Mouse (Mus musculus): ENCODE results near the gene Atoh8. TPM values are rescaled to one million over a fixed set of nuclear protein-coding genes. Genes with fewer than 3 reads are reported as not detected.

Atoh8 gene
- polyA plus RNA-seq, 1 experiment from 2014 or later, result 6.1 TPM

DNA sequence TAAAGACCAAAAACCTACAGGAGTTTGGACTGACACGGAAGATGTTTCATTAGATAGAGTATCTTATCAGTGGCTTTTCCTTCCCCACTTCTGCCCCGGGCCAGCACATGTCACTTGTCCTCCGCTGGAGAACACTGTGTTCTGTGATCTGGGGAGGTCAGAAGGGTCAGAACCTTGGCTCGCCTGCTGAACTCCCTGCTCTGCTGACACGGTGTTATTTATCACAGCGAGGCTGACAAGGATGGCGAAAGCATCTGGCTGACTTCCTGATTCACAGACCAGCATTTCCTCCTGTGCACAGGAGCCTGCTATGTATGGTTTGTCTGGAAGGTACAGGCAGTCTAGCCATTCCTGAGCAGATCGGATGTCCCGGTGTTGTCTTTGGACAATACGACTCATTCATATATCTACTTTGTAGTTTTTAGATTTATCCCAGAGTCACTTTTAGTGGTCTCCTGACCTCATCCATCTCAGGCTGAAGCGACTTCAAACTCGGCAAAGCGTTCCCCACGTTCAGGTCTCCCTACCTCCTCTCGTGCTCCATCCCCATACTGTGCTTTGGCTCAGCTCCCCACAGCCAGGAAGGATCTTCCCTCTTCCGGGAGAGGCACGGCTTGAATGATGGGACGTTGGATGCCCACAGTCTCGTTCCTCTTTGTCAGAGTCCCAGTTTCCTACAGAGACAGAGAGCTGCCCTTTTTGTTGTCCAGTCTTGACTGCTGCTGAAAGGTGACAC, 73.1 kb downstream of the Atoh8 start:
- H3K4me1 ChIP-seq (ENCODE audit: control insufficient read depth, insufficient read depth, low read length), result no peaks in the 10 kb centered on the region; the same call in 1 of the 2 replicates
- no peak overlapping the region for H3K9ac ChIP-seq (ENCODE audit: low read length)
- H3K4me2 ChIP-seq, result no peak overlapping the region
- WGBS, result 73% methylated on average over 19 of the region's 19 CpGs
- no peak overlapping the region for H3K4me3 ChIP-seq (ENCODE audit: low read depth, low read length)
- H3K27ac ChIP-seq (ENCODE audit: low read depth, low read length), result no peak overlapping the region
- no peaks in the 10 kb centered on the region for H3K27me3 ChIP-seq (ENCODE audit: control insufficient read depth, insufficient read depth, low read length)
- no peak for ATAC-seq (ENCODE audit: low FRiP score)
- no peaks in the 10 kb centered on the region for H3K9me3 ChIP-seq (ENCODE audit: control insufficient read depth, low read length)
- DNase-seq (ENCODE audit: low spot score, missing footprints), result no peak
- H3K36me3 ChIP-seq (ENCODE audit: control insufficient read depth, insufficient read depth, low read length), result no peaks in the 10 kb centered on the region

DNA sequence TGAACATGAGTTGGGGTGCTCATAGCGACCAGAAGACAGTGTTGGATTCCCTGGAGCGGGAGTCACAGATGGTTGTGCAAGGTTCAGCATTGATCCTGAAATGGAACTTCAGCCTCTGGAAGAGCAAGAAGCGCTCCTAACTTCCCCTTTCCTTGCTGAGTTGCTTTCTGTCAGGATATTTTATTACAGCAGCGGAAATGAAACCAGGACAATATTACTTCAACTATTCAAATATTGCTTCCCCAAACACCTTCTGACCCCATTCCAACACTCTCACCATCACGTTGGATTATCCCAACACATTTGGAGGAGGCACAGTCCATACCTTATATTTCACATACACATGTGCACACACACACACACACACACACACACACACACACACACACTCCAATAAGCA, 73.6 kb downstream of the Atoh8 start:
- H3K27ac ChIP-seq (ENCODE audit: low read depth, low read length), result no peak overlapping the region
- ATAC-seq (ENCODE audit: low FRiP score) (no peak), DNase-seq (ENCODE audit: low spot score, missing footprints) (no peak)
- no peak overlapping the region for H3K9ac ChIP-seq (ENCODE audit: low read length)
- H3K36me3 ChIP-seq (ENCODE audit: control insufficient read depth, insufficient read depth, low read length), result no peaks in the 10 kb centered on the region
- no peak overlapping the region for H3K4me2 ChIP-seq
- H3K4me3 ChIP-seq (ENCODE audit: low read depth, low read length), result no peak overlapping the region
- no peaks in the 10 kb centered on the region for H3K9me3 ChIP-seq (ENCODE audit: control insufficient read depth, low read length)
- H3K27me3 ChIP-seq (ENCODE audit: control insufficient read depth, insufficient read depth, low read length), result no peaks in the 10 kb centered on the region
- WGBS, result 88% methylated on average over 5 of the region's 5 CpGs
- no peaks in the 10 kb centered on the region; the same call in 1 of the 2 replicates for H3K4me1 ChIP-seq (ENCODE audit: control insufficient read depth, insufficient read depth, low read length)

DNA sequence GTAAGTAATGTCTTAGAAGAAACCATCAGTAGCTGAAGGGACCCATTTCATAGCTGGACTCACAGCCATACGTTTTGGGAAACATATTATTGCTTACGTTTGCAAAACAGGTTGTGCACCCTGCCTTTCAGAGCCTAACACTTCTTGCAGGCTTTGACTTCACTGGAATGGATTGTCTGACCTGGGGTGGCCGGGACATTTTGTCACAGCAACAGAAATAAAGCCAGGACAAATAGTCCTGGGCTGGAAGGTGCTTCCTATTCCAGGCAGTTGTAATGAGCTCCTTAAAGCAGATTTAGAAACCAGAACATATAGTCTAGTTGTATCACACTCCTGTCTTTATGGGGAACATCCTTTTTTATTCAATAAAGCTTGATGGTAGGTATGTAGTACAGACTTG, 74.4 kb downstream of the Atoh8 start:
- WGBS, result 85% methylated on average over 3 of the region's 3 CpGs
- Histone ChIP-seq H3K36me3 (ENCODE audit: control insufficient read depth, insufficient read depth, low read length) (no peaks in the 10 kb centered on the region), H3K9me3 (ENCODE audit: control insufficient read depth, low read length) (no peaks in the 10 kb centered on the region), H3K27me3 (ENCODE audit: control insufficient read depth, insufficient read depth, low read length) (no peaks in the 10 kb centered on the region), H3K4me1 (ENCODE audit: control insufficient read depth, insufficient read depth, low read length) (no peaks in the 10 kb centered on the region; the same call in 1 of the 2 replicates), H3K27ac (ENCODE audit: low read depth, low read length) (no peak overlapping the region), H3K4me3 (ENCODE audit: low read depth, low read length) (no peak overlapping the region), H3K9ac (ENCODE audit: low read length) (no peak overlapping the region), H3K4me2 (no peak overlapping the region)
- peak; percentile 39 for DNase-seq (ENCODE audit: low spot score, missing footprints)
- no peak for ATAC-seq (ENCODE audit: low FRiP score)

DNA sequence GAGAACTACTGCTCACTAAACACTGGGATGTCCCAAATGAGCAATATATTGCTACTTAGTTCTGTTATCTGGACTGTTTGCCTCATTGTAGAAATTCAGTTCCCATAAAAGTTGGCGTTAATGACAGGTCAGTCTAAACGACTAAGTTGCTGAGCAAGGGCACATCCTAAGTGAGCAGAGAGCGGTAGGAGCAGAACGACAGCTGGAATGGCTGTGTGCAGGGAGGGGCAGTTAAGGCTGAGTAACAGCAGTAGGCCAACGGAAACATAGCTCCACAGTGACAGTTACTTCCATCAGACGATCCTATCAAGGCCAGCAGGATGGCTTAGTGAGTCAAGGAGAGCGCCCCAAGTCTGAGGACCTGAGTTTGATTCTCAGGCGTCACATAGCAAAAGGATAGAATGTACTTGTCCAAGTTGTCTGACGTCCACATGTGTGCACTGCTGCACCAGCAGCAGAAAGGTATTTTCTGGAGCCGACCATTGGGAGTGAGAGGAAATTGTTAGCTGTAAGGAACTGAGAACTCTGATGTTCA, 75.4 kb downstream of the Atoh8 start:
- 90% methylated on average over 10 of the region's 10 CpGs for WGBS
- no peaks in the 10 kb centered on the region; the same call in 1 of the 2 replicates for H3K4me1 ChIP-seq (ENCODE audit: control insufficient read depth, insufficient read depth, low read length)
- H3K9ac ChIP-seq (ENCODE audit: low read length), result no peak overlapping the region
- H3K4me2 ChIP-seq, result no peak overlapping the region
- DNase-seq (ENCODE audit: low spot score, missing footprints) (peak; percentile 12), ATAC-seq (ENCODE audit: low FRiP score) (no peak)
- H3K27ac ChIP-seq (ENCODE audit: low read depth, low read length), result no peak overlapping the region
- no peaks in the 10 kb centered on the region for H3K9me3 ChIP-seq (ENCODE audit: control insufficient read depth, low read length)
- H3K27me3 ChIP-seq (ENCODE audit: control insufficient read depth, insufficient read depth, low read length), result no peaks in the 10 kb centered on the region
- H3K36me3 ChIP-seq (ENCODE audit: control insufficient read depth, insufficient read depth, low read length), result no peaks in the 10 kb centered on the region
- no peak overlapping the region for H3K4me3 ChIP-seq (ENCODE audit: low read depth, low read length)

DNA sequence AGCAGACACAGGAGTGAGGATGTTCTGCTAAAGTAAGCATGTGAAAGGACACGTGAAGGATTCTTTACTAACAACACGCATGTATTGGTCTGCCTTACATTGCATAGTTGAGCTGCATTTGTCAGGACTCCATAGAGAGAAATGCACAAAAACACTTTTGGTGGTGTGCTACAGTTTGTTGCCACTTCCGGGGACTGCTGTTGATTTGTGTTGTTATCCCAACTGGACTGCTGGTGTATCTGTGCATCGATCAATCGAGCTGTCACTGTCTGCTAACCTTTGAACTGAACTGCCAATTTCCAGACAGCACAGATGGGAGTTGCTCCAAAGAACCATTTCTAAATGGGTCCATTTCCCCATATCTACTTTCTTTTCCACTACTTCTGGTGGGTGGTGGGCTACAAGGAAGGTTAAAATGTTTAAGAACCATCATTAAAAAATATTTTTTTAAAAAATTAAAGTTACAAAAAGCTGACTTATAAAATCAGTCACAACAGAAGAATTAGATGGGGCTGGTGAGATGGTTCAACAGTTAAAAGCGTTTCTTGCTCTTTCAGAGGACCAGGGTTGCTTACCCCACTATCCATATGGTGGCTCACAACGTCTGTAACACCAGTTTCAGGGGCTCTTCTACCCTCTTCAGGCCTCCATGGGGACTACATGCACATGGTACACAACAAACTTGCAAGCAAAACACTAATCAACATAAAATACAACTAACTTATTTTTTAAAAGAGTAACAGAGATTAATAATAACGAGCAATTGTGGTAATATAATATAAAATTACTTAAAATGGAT, 76.2 kb downstream of the Atoh8 start:
- 86% methylated on average over 8 of the region's 8 CpGs for WGBS
- H3K9me3 ChIP-seq (ENCODE audit: control insufficient read depth, low read length), result no peaks in the 10 kb centered on the region
- no peaks in the 10 kb centered on the region for H3K36me3 ChIP-seq (ENCODE audit: control insufficient read depth, insufficient read depth, low read length)
- H3K4me2 ChIP-seq, result no peak overlapping the region
- H3K4me1 ChIP-seq (ENCODE audit: control insufficient read depth, insufficient read depth, low read length), result no peaks in the 10 kb centered on the region; the same call in 1 of the 2 replicates
- no peak for ATAC-seq (ENCODE audit: low FRiP score)
- H3K4me3 ChIP-seq (ENCODE audit: low read depth, low read length), result no peak overlapping the region
- peak; percentile 76 for DNase-seq (ENCODE audit: low spot score, missing footprints)
- no peaks in the 10 kb centered on the region for H3K27me3 ChIP-seq (ENCODE audit: control insufficient read depth, insufficient read depth, low read length)
- no peak overlapping the region for H3K27ac ChIP-seq (ENCODE audit: low read depth, low read length)
- no peak overlapping the region for H3K9ac ChIP-seq (ENCODE audit: low read length)

Other genes with a start within 250 kb of the Atoh8 start
- 33.4 and 40.7 TPM in 2 replicates for gene St3gal5, start 138.0 kb downstream of the Atoh8 start, polyA plus RNA-seq (2014; fragmentation: Nextera tagmentation; extraction: Ambion mirVana)
- gene Sftpb, start 69.0 kb upstream of the Atoh8 start, polyA plus RNA-seq (2014; fragmentation: Nextera tagmentation; extraction: Ambion mirVana), result not detected in 2 replicates
- gene Usp39, start 109.6 kb upstream of the Atoh8 start, polyA plus RNA-seq (2014; fragmentation: Nextera tagmentation; extraction: Ambion mirVana), result 114 and 116 TPM in 2 replicates
- gene 0610030E20Rik, start 111.7 kb upstream of the Atoh8 start, polyA plus RNA-seq (2014; fragmentation: Nextera tagmentation; extraction: Ambion mirVana), result 15.6 and 16.1 TPM in 2 replicates
- gene Tmem150a, start 119.9 kb upstream of the Atoh8 start, polyA plus RNA-seq (2014; fragmentation: Nextera tagmentation; extraction: Ambion mirVana), result 6.2 and 6.5 TPM in 2 replicates
- 102 TPM in 2 replicates for gene Rnf181, start 131.4 kb upstream of the Atoh8 start, polyA plus RNA-seq (2014; fragmentation: Nextera tagmentation; extraction: Ambion mirVana)
- gene Vamp5, start 144.9 kb upstream of the Atoh8 start, polyA plus RNA-seq (2014; fragmentation: Nextera tagmentation; extraction: Ambion mirVana), result 13.4 and 15.4 TPM in 2 replicates
- 27.6 and 32.0 TPM in 2 replicates for gene Vamp8, start 155.1 kb upstream of the Atoh8 start, polyA plus RNA-seq (2014; fragmentation: Nextera tagmentation; extraction: Ambion mirVana)
- gene Ggcx, start 178.7 kb upstream of the Atoh8 start, polyA plus RNA-seq (2014; fragmentation: Nextera tagmentation; extraction: Ambion mirVana), result 9.4 and 12.2 TPM in 2 replicates
- 463 and 499 TPM in 2 replicates for gene Mat2a, start 204.0 kb upstream of the Atoh8 start, polyA plus RNA-seq (2014; fragmentation: Nextera tagmentation; extraction: Ambion mirVana)

Data from midbrain, embryonic 11.5 days (tissue).